Mouse (Mus musculus) embryonic stem cell, embryonic (primary cell): ENCODE measurements at regions not wholly inside any gene's neighbourhood (a gene's known extent, or its start where the extent isn't known, plus 50 kb on each side); places are given as distances from the start of the nearest gene placed in this dataset.
"Not testable (repeated sequence)": the region's sequence is repeated elsewhere in the genome, so short reads cannot be mapped to it uniquely, and the experiment has no call there.

Experiments used
- CTCF ChIA-PET, 4 experiments: fragments of 300-600 bp in 2 of 4; fragments of 350-600 bp in 2 of 4; sonication (Branson Sonifier 250); formaldehyde crosslinking; loops; one replicate each; lab custom pipeline; 2022; ENCODE audit warnings: inconsistent platforms in 2 of 4; lab: Charles Lee
- POLR2A ChIA-PET, 4 experiments: fragments of 300-600 bp in 2 of 4; fragments of 350-600 bp in 2 of 4; sonication (Branson Sonifier 250); formaldehyde crosslinking; loops; one replicate each; lab custom pipeline; 2022; ENCODE audit warnings: antibody characterized with exemption in 4 of 4, inconsistent platforms in 1 of 4; lab: Charles Lee

DNA sequence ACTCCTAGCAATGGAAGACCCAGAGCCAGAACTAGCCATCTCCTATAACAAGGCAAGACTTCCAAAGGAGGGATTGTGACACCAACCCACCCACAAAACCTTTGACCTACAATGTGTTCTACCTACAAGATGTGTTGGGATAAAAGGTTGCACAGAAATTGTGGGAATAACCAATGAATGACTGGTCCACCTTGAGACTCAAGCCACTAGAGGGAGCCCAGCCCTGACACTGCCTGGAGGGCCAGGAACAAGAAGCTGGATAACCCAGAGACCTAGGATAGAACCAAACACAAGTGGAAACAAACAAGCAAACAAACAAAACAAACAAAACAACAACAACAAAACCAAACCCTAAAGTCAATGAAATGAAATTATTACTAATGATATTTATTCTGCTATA, 288.8 kb downstream of the Dchs2 start:
- ChIA-PET CTCF (interaction anchor here in 2 of 4 experiments (0.5 to 1.0 kb wide), 2 partner anchors 11 to 276 kb away, joined by 3 read pairs; no protein-coding TSS in a partner anchor), POLR2A (no interaction called here)

DNA sequence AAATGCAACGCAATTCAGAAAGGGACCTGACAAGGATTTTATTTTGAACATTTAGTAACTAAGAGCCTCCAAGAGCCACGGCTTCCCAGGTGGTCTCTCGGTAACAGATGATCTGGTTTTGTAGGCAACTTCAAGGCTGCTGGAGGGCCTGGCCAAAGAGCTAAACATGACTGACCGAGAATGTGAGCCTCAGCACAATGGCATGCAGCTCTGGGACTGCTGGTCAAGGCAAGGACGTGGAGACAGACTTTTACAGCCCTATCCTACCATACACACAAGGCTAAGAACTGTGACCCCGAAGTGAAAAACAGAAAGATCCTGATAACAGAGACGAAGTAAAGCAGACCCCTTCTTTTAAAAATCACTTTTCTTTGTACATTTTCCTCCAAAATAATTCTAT, 296.5 kb downstream of the Dchs2 start:
- CTCF ChIA-PET = no interaction called here
- POLR2A ChIA-PET = no interaction called here

DNA sequence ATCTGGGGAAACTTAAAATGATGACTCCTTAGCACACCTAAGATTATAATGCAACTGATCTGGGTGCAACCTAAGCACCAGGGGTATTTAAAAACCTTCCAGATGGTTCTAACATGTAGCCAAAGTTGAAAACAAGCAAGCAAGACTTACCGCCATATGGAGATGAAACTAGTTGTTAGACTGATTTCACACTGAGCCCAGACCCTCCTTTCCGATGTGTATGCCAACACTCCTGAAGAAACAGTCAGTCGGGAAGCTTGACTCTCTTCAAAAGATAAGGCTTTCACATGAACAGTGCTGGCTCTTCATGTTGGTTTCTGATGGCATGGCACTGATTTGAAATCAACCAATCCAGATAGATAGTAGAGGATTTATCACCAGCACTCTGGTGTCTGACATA, 301.6 kb downstream of the Dchs2 start:
- CTCF ChIA-PET = no interaction called here
- POLR2A ChIA-PET = no interaction called here

DNA sequence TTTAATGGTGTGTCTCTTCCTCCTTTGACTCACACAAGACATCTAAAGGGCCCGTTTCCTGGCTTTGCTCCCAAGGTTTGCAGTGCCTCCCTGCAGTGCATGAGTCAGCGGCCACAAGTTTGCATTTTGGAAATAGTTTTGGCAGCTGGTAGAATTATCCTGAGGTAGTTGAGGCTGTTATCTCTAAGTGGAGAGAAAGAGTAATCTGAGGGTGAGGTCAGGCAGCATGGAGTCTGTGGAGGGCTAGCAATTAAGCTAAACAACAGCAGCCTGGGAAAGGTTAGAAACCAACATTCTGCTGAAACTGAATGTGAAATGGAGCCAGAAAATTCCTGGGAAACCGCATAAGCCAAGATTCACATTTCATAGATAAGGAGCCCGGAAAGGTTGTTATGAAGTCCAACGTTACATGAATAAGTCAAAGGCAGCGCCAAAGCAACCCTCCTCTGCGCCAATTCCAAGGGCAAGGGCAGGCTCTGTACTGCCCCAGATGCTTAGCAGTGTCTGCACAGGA, 318.5 kb downstream of the Dchs2 start:
- ChIA-PET POLR2A (no interaction called here), CTCF (no interaction called here)

DNA sequence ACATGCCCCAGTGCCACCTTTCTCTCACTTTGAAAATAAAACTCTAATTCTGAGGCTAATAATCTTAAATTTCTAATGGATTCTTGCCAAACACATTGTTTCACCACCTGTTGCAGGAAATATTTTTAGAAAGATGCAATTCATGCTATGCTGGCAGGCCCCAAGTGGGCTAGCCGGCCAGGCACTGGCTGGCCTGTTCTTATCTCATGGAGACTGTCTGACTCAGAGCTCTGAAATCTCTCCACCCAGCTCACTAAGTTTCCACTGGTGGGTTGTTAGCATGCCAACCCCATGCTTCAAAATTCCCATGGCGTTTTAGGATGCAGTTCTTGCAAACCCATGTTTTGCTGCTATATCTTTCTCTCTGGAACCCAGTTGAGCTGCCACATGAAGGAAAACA, 315.5 kb upstream of the Sfrp2 start:
- POLR2A ChIA-PET = no interaction called here
- CTCF ChIA-PET = no interaction called here

DNA sequence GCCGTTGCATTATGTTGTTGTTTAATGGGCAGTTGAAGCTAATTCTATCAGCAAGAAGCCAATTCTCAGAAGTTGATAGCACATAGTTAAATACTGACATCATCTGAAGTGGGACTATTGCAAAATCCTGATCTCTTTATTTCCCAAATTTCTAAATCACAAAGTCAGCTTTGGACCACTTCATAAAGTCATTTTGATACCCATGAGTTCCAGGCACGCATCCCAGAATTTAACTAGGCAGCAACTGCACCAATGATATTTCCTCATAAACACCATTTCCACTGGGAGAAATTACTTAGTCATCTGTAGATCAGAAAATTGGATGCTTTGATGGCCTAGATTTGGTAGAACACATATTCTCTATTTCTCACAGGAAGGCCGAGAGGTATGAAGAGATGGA, 314.8 kb upstream of the Sfrp2 start:
- ChIA-PET POLR2A (no interaction called here), CTCF (no interaction called here)

DNA sequence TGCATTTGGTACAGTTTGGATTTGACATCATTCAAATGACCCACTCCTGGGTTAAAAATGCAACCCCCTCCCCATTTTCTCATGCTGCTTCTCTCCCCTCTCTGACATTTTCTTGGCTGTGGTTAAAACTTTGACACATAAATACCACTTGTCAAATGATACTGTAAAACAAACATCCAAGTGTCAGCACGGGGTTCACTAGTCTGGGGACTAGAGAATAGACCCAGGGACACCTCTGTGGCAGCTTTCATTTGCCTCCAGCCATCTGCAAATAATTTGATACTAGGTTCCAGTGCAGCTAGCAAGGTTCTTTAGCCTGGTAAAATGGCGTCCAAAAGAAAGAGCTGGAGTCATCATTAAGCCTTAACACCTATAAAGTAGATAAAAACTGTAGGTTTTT, 312.7 kb upstream of the Sfrp2 start:
- ChIA-PET CTCF (no interaction called here), POLR2A (no interaction called here)

DNA sequence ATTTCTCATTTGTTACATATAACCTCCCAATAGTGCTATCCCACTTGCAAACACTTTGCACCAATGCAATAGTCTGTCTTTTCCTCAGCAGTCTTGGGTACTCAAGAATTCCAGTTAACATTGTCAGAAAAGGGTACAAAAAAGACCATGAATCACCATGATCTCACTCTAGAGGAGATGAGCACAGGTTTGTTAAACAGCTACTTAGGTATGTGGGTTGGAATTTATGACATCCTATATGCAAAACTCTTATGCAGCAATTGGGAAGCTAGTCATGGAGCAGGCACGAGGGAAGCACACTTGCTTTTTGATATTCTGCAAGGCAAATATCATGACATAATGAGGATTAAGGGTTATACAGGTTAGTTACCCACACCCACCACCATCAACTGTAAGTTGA, 307.7 kb upstream of the Sfrp2 start:
- CTCF ChIA-PET = no interaction called here
- POLR2A ChIA-PET = no interaction called here

DNA sequence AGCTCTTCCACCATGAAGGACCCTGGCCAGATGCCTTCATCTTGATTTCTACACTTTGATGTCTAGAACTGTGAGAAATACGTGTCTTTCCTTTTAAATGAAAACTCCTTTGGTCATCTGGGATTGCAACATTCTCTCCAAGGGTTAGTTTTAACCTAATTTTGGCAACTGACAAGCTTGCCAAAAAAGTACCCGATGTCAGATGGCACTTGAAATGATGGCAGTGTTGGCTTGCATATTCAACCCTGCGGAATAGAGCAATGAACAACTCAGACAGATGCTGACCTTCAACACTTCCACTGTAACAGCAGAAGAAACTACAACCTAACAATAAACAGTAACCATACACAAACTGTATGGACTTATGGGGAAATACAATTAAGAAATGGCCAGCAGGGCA, 286.9 kb upstream of the Sfrp2 start:
- POLR2A ChIA-PET = no interaction called here
- CTCF ChIA-PET = no interaction called here

DNA sequence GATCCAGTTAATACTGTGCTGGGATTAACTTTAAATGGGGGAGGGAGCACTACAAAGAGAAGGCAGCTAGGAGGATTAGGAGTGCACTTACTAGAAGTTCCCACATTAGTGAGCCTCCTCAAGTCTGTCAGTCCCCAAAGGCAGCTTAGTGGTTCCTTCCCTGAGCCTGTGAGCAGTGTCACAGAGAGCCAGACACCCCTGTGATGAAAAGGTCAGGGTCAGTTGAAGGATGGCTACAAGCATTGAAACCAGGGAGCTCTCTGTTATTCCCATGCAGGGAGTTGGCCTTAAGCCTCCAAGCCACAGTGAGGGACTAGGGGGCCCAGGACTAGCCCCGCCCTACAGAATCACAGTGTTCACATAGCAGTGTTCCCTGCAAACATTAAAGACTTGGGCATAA, 285.9 kb upstream of the Sfrp2 start:
- CTCF ChIA-PET = interaction anchor here in 1 of 4 experiments (1.1 kb wide), 1 partner anchor 15 kb away, joined by 3 read pairs; no protein-coding TSS in a partner anchor

DNA sequence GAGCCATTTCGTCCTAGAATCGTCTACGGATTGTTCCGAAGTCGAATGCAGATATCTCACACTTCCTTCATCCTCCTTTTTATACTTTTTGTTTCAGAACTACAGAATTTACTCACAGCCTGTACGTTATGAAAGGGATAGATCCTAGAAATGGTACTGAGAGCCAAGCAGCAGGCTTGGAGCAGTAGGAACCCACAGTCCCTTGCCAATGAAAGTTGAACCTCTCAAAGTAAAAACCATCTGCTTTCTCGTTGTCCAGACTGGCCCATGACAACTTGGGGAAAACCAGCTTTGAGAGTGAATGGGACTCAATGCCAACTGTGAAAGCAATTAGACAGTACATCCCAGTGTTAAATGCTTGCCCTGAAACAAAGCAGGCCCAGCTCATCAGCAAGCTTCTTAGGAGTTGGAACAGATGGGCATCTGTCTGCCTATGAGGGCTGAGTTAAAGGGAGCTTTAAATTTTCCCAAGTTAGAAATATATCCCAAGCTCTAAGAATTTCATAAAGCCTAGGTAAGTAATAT, 279.9 kb upstream of the Sfrp2 start:
- ChIA-PET CTCF (no interaction called here), POLR2A (interaction anchor here in 1 of 4 experiments (0.5 to 0.7 kb wide), 2 partner anchors 134 to 305 kb away, joined by 3 read pairs; no protein-coding TSS in a partner anchor)

More for the DNA sequence above, 285.9 kb upstream of the Sfrp2 start:
- POLR2A ChIA-PET = no interaction called here

DNA sequence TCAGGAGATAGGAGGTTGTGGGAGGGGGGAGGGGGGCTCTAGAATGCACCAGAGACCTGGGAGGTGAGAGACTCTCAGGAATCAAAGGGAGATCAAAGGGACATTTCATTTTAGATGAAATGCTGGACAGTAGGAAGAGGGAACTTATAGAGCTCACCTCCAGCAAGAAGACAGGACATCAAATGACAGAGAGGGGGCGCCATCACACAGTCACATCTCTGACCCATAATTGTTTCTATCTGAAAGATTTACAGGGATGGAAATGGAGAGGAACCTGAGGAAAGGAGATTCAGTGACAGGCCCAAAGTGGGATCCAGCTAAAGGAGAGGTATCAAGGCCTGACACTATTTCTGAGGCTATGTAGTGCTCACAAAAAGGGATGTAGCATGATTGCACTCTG, 270.5 kb upstream of the Sfrp2 start:
- POLR2A ChIA-PET = no interaction called here
- CTCF ChIA-PET = interaction anchor here in 3 of 4 experiments (0.6 to 1.3 kb wide), 11 partner anchors 14 to 278 kb away, joined by 3 to 6 read pairs (median 3); no protein-coding TSS in a partner anchor

DNA sequence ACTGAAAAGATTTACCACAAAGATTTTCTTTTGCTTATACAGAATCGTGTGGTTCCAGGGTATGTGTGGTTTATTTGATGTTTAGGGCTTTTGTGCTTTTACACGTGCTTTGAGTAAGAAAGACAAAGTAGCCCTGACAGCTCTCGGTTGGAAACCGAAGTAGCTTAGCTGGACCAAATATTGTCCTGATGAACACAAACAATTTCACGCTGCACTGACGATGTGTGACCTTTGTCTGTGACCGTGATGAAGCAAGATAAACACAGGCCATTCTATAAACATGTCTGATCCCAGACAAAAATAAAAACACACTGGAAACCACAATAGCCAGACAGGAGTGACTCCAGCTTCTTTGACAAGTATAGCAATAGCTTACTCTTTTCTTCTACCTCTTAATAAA, 262.2 kb upstream of the Sfrp2 start:
- ChIA-PET POLR2A (interaction anchor here in 1 of 4 experiments (0.6 kb wide), 1 partner anchor 9 kb away, joined by 3 read pairs; no protein-coding TSS in a partner anchor), CTCF (no interaction called here)

DNA sequence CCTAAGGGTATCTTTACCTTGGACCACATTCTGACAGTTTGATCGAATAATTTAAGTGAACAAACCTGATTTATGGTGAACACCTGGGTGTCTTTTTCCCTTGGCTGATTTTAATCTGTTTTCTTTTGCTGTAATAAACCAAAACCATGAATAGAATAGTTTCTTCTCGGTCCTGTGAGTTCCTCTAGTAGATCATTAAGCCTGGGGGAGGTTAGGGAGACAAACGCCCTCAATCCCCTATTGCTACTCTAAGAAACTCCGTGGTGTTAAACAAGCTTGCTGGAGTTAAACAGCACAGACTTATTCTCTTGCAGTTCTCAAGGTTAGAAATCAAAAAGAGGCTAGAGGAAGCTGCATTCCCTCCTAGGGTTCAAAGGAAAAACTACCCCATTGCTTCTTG, 249.5 kb upstream of the Sfrp2 start:
- POLR2A ChIA-PET = no interaction called here

DNA sequence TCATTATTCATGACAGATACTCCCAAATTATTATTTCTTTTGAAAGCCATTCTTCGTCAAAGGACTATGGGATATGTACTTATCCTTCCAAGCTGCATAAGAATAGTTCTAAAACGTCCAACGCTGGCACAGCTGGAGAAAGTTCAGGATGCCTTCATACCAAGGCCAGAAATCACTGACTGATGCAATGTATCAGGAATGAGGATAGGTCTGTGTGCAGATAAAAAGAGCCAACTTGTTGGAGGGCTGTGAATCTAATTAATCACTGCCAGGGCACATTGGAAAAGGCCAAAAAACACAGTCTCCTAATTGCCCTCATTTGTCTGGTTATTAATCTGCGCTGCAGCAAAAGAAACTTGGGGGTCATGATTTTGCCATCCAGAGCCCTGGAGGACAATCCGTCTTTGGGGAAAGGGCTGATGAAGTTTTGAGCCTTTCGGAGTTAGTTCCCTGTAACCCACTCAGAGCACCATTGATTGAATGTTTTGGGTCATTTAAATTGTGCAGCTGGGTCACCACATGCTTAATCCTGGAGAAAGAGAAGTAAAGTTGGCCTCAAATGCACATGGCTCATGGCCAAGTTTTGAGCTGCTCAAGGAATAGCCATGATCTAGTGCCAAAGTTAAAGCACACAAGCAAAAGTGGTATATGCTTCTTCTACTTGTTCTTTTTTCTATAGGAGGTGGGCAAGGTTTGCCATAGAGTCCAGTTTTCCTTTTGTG, 248.0 kb upstream of the Sfrp2 start:
- ChIA-PET POLR2A (no interaction called here), CTCF (no interaction called here)

More for the DNA sequence above, 249.5 kb upstream of the Sfrp2 start:
- CTCF ChIA-PET = no interaction called here

DNA sequence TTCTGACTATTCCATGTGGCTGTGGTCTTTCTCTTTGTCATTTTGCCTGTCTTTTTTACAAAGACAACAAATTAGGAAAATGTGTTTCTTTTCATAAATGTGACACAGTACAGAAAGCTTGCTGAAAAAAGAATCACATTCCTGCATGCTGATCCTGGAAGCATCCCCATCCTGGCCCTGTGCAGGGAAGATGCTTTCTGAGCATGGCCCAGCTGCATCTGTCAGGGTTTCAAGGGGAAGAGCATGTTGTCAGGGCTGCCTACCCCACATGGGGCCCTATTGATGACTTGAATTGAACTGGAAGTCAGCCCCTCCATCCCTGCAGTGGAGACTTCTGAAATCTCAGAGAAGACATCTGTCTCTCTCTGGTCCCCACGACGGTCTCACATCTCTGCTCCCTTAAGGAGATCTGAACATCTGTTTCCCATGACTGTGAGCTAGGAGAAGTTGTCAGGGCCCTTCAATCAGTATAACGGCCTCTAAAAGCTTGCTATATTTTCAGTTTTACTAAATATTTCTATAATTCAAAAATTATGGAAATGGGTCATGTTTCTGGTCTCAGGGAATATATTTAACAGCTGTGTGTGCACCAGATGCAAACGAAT, 235.8 kb upstream of the Sfrp2 start:
- POLR2A ChIA-PET = no interaction called here
- CTCF ChIA-PET = no interaction called here

DNA sequence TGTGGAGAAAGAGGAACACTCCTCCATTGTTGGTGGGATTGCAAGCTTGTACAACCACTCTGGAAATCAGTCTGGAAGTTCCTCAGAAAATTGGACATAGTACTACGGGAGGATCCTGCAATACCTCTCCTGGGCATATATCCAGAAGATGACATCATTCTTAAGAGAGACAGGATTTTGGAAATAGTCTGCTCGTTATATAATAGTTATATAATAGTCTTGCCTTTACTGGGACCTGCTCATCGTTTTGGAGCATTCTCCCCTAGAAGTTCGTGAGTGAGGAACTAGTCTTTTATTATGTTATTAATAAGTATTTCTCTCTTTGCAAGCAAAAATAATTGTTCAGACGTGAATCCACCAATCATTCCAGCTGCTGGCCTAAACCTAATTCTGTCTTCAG, 229.5 kb upstream of the Sfrp2 start:
- CTCF ChIA-PET, POLR2A ChIA-PET: not testable (repeated sequence)

DNA sequence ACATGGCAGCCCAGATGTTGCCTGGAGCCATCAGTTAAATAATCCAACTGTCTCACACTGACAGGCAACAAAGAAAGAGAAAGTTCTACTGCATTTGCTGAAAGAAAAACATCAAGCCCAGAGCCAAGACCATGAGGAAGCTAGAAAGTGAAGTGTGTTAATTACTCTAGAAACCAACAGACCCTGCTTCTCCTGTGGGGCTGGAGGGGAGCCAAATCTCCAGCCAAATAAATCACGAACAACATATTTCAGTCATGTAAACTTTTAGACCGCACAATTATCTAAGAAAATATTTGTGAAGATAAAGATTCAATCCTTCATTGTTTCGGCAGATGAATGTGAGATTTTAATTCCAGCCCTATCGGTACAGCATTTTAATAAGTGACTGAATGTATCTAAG, 228.9 kb upstream of the Sfrp2 start:
- CTCF ChIA-PET = no interaction called here

DNA sequence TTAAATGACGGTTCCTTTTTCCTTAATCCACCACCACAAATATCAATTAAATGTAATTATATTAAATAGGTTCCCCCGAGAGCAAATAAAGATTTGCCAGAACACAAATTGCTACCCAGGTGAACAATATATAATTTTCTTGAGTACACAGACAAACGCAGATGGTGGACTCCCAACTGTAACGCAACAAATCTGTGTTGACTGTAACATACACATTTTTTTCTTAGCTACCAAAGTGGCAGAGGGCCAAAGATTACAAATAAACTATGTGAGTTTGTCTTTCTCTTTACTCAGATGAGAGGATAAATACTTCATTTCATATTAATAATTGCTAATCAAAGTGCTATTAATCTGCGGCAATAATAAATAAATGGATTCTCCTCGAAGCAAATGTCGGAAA, 228.4 kb upstream of the Sfrp2 start:
- CTCF ChIA-PET = no interaction called here

More for the DNA sequence above, 228.9 kb upstream of the Sfrp2 start:
- POLR2A ChIA-PET = no interaction called here

DNA sequence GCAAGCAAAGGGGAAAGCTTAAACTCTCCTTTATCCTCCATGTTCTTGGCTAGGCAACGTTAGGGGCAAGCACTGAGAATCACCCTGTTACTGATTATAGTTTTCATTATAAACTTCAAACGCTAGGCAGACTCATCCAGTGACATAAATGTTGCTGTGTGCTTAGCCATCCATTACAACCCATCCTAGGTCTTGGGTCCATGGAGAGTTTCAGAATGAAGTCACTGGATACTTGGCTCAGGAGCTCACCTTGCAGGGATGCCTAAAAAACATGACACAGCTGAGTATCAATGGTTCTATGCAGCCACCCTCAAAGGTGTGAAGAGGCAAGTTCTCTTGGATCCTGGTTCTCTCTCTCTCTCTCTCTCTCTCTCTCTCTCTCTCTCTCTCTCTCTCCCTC, 227.2 kb upstream of the Sfrp2 start:
- CTCF ChIA-PET = no interaction called here
- POLR2A ChIA-PET = interaction anchor here in 1 of 4 experiments (0.9 kb wide), 1 partner anchor 16 kb away, joined by 4 read pairs; no protein-coding TSS in a partner anchor

More for the DNA sequence above, 228.4 kb upstream of the Sfrp2 start:
- POLR2A ChIA-PET = no interaction called here
